Mouse (Mus musculus) cerebellum, postnatal 10 days (tissue): Measurements from ENCODE around the gene Pea15a.

ENCODE experiments used
- DNase-seq, 2 experiments: peaks; one replicate each; pipeline ENCODE4 v3.0.0; 2021; ENCODE audit warnings: mixed read lengths in 2 of 2

Gene Pea15a

DNA sequence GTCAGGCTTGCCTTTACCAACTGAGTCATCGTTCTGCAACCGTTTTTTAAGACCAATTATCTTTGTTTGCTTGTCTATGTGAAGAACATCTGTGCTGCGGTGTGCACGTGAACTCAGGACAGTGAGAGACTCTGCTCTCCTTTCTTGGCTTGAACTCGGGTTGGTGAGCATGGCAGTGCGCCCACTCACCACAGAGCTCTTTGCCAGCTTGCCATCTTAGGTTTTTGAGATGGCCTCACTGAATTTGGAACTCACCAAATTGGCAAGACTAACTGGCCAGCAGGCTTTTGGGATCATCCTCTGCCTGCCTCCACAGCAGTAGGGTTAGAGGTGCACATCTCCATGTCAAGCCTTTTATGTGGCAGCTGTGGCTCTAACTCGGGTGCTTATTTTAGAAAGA, 28.8 kb downstream of the Pea15a start:
- DNase-seq: peak; percentile 34 to 52

DNA sequence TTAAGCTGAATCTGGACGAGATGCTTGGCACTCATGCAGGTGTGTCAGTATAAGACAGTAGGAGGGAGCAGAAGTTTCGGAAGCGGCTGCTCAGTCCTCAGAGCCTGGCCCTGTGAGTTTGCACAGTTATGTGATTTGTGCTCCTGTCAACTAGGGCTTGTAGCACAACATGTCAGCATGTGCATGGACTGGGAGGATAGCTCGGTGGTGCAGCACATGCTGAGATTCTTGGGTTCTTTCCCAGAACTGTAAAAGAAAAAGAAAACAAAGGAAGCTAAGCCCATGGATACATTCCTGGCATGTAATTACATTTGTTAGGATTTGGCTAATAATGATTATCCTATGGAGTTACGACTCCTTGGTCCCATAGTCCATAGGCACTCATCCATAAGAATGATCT, 33.4 kb downstream of the Pea15a start:
- DNase-seq: no peak

DNA sequence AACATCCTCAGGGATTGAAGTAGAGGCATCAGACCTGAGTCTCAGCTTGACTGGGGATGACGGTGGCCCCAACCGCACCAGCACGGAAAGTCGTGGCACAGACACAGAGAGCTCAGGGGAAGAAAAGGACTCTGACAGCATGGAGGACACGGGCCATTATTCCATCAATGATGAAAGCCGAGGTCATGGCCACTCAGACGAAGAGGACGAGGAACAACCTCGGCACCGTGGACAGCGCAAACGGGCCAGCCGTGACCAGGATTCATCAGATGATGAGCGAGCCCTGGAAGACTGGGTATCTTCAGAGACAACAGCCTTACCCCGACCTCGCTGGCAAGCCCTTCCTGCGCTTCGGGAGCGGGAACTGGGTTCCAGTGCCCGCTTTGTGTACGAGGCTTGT, 34.2 kb downstream of the Pea15a start:
- no peak for DNase-seq

DNA sequence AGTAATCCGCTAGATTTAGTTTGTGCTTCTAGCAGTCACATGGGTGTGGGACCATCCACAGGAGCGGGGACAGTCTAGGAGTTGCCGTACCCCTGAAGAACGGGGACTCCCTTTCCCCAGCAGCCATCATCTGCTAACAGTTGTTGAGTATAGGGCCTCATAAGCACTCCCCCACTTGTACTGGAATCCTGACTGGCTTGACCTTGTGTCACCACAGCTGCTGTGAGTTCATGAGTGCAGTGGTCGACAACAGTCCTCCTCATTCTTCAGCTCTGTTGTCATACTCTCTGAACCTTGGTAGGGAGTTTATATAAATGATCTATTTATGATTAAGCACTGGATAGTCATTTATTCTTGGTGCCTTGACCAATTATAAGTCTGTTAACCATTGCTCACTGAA, 36.8 kb downstream of the Pea15a start:
- no peak for DNase-seq

DNA sequence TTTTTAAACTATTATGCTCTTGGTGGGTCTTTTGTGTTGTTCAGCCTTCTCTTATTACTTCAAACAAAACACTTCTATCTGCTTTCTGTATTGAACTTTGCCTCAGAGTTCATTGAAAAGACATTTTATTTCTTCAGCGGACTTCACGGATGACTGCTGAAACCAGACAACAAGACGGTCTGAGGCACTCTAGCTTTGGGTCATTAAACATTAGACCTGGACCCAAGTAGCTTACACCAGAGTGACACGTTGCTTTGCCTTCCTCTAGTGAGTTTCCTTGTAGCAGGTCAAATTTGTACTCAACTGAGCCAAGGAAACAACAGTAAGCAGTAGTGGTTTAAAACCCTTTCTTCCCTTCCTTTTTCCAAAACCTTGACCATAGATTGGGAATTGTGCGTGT, 38.7 kb downstream of the Pea15a start:
- no peak for DNase-seq

DNA sequence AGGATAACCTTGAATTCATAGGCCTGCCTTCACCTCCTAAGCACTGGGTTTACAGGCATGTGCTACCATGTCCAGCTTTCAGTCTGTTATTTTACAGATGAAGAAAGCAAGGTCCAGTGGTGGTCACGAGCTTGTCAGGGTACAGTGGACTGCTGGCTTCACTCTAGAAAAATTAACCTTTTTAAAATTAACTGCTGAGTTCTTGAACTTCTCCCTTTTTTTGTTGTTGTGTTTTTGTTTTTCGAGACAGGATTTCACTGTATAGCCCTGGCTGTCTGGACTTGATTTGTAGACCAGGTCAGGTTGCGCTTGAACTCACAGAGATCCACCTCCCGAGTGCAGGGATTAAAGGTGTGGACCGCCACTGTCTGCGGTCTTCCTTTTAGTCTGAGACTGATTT, 43.6 kb downstream of the Pea15a start:
- no peak for DNase-seq

DNA sequence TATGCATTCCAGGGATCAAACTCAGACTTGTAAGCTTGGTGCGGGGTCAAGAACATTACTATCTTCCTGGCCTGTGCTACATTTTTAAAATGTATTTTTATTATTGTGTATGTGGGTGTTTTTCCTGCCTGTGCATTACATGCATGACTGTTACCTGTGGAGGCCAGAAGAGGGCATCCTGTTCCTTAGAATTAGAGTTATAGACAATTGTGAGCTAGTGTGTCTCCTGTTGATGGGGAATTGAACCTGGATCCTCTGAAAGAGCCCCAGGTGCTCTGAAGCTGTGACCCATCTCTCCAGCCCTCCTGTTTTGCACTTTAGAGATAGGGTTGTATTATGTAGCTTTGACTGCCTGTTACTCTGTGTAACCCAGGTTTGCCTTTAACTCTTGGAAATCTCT, 44.6 kb downstream of the Pea15a start:
- peak; percentile 61 to 70 for DNase-seq

DNA sequence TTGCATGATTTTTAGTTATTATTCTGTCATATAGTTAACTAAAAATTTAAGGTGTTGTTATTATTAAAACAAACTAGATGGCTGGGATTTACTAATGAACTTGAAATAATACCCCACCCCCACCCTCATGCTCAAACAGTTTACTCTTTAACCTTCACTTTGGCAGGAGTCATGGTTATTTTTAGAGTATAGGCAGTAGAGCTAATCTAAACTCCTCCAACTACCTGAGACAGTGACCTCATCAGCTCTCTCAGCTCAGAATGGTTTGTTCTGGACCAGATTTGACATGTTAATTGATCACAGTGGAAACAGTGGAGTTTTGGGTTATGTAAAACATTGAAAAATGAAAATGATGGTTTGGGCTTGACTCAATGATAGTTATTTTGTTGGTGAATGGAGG, 46.1 kb downstream of the Pea15a start:
- no peak for DNase-seq

DNA sequence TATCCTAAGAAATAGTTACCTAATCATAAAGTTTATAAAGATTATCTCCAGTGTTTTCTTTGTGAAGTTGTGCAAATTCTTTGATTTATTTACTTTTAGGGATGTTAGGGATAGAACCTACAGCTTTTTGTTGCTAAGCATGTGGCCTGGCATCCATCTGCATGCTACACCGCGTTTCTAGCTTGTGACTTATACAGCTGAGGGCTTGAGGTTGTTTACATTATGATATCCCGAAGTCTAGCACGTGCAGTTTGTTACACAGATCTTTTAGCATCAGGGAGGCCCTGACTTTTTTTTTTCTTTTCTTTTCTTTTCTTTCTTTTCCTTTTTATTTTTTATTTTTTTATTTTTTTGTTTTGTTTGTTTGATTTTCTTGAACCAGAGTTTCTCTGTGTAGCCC, 46.6 kb downstream of the Pea15a start:
- no peak for DNase-seq

DNA sequence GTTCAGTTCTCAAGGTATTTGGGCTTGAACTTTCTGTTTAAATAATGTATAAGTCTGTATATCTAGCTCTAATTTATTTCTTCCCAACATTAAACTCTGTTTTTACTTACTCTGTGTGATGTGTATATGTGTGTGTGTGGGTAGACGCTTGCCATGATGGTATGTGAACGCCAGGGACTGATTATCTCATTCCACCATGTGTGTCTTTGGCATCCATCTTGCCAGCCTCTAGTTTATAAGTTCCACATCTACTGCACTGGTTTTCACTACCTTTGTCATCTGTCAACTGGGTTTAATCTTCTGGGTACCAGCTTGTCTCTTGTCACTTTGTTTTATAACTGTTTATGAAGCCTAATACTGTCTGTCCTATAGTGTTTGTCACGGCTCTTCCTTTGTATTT, 51.1 kb downstream of the Pea15a start:
- no peak for DNase-seq

DNA sequence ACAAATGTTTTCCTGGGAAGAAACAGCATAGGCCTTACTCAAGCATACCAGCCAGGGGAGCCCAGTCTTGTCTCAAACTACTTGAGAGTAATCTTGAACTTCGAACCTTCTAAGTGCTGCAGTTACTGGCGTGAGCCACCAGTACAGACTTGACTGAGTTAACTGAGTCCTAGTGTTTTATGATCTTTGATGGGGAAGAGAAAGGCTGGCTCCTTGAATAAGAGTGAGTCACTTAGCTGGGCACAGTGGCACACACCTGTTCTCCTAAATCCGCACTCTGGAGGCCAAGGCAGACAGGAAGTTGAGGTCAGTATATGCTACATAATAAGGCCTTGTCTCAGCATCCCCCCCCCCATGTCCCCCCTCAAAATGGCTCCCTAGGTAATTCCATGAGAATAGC, 52.1 kb downstream of the Pea15a start:
- DNase-seq: no peak

DNA sequence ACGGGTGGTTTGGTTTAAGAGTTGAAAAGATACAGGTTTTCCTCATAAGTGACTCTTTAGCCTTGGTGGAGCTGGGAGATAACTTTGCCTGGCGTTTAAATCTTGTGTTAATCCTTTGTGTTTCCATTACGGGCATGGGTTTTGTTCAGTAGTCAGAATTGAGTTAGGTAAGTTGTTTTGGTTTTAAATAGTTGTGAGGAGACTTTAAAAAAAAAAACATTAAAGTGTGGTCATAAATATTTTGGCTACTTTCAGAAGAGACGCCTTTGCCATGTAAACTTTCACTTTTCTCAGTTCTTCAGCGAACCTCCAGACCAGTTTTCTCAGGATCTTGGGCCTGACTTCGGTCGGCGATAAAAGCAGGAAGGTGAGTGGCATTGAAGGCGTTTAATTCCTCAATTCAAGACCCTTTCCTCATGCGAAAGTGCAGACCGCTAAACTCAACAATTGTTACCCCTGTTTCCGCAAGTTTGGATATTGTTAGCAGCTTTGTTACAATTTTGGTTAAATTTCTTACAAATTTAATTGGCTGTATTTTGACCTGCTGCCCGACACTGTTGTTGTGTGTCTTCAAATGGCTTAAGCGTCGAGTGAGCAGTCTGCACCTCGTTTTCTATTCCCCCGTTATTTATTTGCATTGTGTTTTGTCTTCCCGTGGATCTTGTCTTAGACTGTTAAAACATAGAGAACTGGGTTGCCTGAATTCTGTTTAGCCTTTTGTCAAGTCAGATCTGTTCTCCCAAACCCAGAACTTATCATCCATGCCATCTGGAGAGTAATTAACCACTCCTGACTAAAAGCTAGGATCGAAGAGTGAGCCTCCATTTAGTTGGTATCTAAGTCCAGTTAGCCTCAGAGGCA, 57.4 kb downstream of the Pea15a start:
- no peak for DNase-seq

DNA sequence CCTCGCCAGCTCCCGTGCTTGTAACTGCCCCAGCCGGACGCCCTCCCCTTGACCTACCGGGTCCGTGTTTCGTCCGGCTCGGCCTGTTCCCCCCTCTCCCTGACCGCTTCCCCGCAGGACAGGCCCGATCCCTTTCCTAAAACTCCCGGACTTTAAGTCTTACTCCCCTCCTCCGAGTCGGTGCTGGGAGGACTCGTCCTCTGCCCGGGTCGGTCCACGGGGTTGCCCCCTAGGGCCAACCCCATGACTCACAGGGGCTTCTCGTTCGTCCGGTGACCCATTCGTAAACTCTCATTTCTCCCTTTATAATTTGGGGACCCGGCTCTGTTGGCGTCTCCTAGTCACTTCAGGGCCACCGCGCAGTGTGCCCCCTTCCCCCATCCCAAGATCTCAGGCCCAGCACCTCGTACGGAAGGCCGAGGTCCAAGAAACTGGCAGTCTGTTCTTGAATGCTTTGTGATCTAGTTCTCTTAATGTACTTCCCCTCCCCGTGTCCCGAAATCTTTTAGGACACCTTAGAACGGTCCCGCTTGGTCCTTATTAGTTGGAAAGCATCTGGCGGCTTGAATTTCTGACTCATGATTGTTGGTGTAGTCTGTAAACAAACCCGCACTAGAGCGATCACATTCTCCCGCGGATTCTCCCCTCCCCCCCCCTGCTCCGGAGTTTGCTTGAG, 58.2 kb downstream of the Pea15a start:
- peak; percentile 56 to 62 for DNase-seq

DNA sequence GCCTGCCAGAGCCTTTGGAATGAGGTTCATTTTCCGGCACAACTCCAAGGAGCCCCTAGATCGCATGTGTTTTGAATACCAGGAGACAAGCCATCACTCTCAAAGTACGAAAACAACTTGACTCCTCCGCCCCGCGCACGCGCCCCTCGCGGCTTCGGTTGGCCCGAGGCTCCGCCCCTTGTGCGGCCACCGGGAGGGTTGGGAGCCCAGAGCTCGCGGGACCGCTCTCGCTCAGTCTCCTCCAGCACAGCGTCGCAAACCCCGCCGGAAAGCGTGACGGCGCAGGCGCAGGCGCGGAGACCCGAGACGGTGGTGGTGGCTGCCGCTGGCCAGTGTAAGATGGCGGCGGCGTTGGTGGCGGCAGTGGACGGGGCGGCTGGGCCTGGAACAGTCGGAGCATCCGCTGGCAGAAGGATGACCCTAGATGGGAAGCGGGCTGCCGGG, 58.7 kb downstream of the Pea15a start, which contains the start of gene Dcaf8:
Gene Dcaf8 (plus strand): TSS at position 250 of the 444 bp plus-strand sequence.
- peak; percentile 97 to 98 for DNase-seq
